Mouse (Mus musculus): Measurements from ENCODE around the gene Cyp2j8.

DNA sequence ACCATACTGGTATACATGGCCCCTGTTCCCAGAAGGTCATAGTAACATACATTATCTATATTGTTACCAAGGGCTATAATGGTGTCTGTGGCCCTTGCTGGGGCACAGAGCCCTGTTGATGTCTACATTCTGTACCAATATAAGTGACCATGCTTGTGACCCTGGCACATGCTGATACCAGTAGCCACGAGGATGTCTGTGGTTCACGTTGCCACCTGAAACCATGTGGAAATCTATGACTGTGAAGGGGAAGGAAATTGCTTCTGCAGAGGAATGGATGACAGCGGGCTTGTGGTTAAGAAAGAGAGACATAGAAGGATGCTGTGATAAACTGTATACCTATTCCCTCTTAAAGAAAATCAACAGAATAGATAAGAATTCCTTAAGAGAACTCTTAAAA lies 2.9 kb upstream of the Cyp2j8 start:
- TF ChIP-seq ZNF384 (IDR thresholded peaks at IDR 0.05; ENCODE audit: low read depth, low read length) (no peak), CHD2 (IDR thresholded peaks at IDR 0.05; ENCODE audit: low read depth, low read length) (no peak), ZC3H11A (IDR thresholded peaks at IDR 0.05; ENCODE audit: borderline replicate concordance, low read depth, low read length) (no peak), MAFK (IDR thresholded peaks at IDR 0.05; ENCODE audit: insufficient read depth, low read depth, low read length) (no peak)

Data from ES-E14 (cell line).